Mouse (Mus musculus) testis, adult 2 months (tissue): ENCODE measurements around the gene Elmo1.

Source experiments
- CTCF ChIP-seq: fragments of 200-500 bp; IDR thresholded peaks from 2 replicates; pipeline ENCODE4 v1.5.1; 2012; ENCODE audit warnings: low read depth, mild to moderate bottlenecking, inconsistent platforms, low read length, moderate library complexity; ENCODE audit not compliant: control insufficient read depth, insufficient read depth, insufficient replicate concordance
- POLR2A ChIP-seq: fragments of 200-500 bp; IDR thresholded peaks from 2 replicates; pipeline ENCODE4 v1.6.1; 2012; ENCODE audit warnings: low read depth, mild to moderate bottlenecking, inconsistent platforms, low read length, moderate library complexity; ENCODE audit not compliant: control insufficient read depth

- no peak for TF ChIP-seq CTCF
- no peak for TF ChIP-seq POLR2A
Measured at GRCm38 (mm10) chr13:20283891-20284290, 193.5 kb downstream of the Elmo1 start.
